Mouse (Mus musculus): ENCODE measurements around the gene Metap1. TPM values are rescaled to one million over a fixed set of nuclear protein-coding genes. Genes with fewer than 3 reads are reported as not detected.

The Metap1 gene
- polyA plus RNA-seq, 1 experiment: 43.7 TPM

GRCm38 (mm10) chr3:138409585-138409984, 79.7 kb downstream of the Metap1 start:
- TF ChIP-seq POLR2A (IDR thresholded peaks at IDR 0.05; ENCODE audit: extremely low read depth, insufficient read depth, low read length) (no peak), CTCF (IDR thresholded peaks at IDR 0.05; ENCODE audit: extremely low read depth, insufficient read depth, low read length) (no peak)
- Histone ChIP-seq H3K4me3 (ENCODE audit: insufficient read depth, low read length) (no peak overlapping the region), H3K27ac (ENCODE audit: insufficient read depth, low read length) (no peak overlapping the region), H3K4me1 (ENCODE audit: control insufficient read depth, insufficient read depth, low read length) (no peaks in the 10 kb centered on the region)

Other genes starting within 250 kb of the Metap1 start
- gene Adh1, start 228.5 kb downstream of the Metap1 start, polyA plus RNA-seq (2012; rRNA removed): 1.2 and 1.4 TPM in 2 replicates
- not detected in 2 replicates for gene Adh6a, start 176.2 kb downstream of the Metap1 start, polyA plus RNA-seq (2012; rRNA removed)
- not detected in 2 replicates for gene Adh6b, start 147.7 kb downstream of the Metap1 start, polyA plus RNA-seq (2012; rRNA removed)
- not detected in 2 replicates for gene Adh4, start 74.0 kb downstream of the Metap1 start, polyA plus RNA-seq (2012; rRNA removed)
- 64.2 and 64.3 TPM in 2 replicates for gene Adh5, start 46.4 kb downstream of the Metap1 start, polyA plus RNA-seq (2012; rRNA removed)
- 146 and 158 TPM in 2 replicates for gene Eif4e, start 36.7 kb upstream of the Metap1 start, polyA plus RNA-seq (2012; rRNA removed)

Measured in cortical plate, adult 2 months (tissue).